ENCODE assay signal across 23 mouse cellular contexts in the genomic region with DNA sequence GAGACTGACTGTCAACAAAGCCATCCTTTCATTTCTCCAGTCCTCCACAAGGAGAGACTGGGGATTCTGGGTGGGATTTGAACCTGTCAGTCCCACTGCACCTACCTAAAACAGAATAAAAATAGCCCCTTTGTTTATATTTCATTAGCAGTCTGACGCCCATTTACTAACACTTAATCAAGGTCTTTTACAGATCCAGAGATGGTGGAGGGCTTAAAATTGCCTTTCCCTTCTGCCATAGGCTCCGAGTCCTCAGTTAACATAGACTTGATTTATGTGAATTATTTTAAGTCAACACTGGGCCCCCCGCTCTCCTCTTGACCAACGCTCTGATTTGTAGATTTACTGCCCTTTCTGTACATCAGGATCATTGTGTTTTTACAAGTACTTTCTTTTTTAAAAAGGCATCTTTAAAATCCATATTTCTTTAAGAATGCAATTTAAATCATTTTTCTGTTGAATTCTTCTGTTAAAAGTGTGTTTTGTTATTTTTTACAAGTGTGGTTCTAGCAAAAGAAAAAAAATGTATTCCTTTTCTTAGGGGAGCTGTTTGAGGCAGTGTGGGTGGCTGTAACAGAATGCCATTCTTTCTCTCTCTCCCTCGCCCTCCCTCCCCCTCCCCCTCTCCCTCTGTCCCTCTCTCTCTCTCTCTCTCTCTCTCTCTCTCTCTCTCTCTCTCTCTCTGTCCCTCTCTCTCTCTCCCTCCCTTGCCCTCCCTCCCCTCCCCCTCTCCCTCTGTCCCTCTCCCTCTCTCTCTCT.
DNase-seq lines count a peak whose midpoint lies in the region; ATAC-seq lines count a peak whose summit lies in the region.
"Had no signal": no experiment of that assay in that cellular context is flagged by ENCODE, and none has a peak within 500 bp of the region (broad histone marks: within the 10 kb centered on the region; RNA-seq: fewer than 3 reads in every experiment).

No protein-coding gene starts in this region.

- ATAC-seq in frontal cortex, adult (ENCODE audit: low TSS enrichment): peak; percentile 57; the same call in 1 of the 2 replicates
- peak; percentile 73; the same call in 1 of the 2 replicates for ATAC-seq in limb, embryonic 11.5 days (ENCODE audit: insufficient number of reproducible peaks, low FRiP score, low TSS enrichment, low read depth)
- ATAC-seq: forebrain, embryonic 15.5 days; hindbrain, embryonic 16.5 days; inflammation-experienced regulatory T-cells, adult 6 months had no signal

- H3K4me1 ChIP-seq in limb, embryonic 11.5 days (ENCODE audit: control insufficient read depth, insufficient read depth, low read length): no peaks in the 10 kb centered on the region
- no peaks in the 10 kb centered on the region for H3K4me1 ChIP-seq in forebrain, embryonic 10.5 days
- H3K4me1 ChIP-seq: embryonic facial prominence, embryonic 15.5 days; forebrain, embryonic 15.5 days; heart, embryonic 13.5 days; hindbrain, embryonic 12.5 days had no signal

- no peaks in the 10 kb centered on the region for H3K27me3 ChIP-seq in limb, embryonic 11.5 days (ENCODE audit: control insufficient read depth, insufficient read depth, low read length)
- H3K27me3 ChIP-seq in forebrain, embryonic 10.5 days (ENCODE audit: poor library complexity, severe bottlenecking): no peaks in the 10 kb centered on the region
- H3K27me3 ChIP-seq: CH12.LX; embryonic facial prominence, embryonic 15.5 days; forebrain, embryonic 15.5 days; heart, embryonic 13.5 days; hindbrain, embryonic 12.5 days had no signal

- H3K4me3 ChIP-seq in limb, embryonic 11.5 days (ENCODE audit: low read depth, low read length): no peak overlapping the region
- no peak overlapping the region for H3K4me3 ChIP-seq in forebrain, embryonic 10.5 days
- H3K4me3 ChIP-seq: embryonic facial prominence, embryonic 15.5 days; erythroblast, embryonic 14.5 days; forebrain, embryonic 15.5 days; gastrocnemius, adult 2 months; heart, embryonic 13.5 days; hindbrain, embryonic 12.5 days had no signal

- DNase-seq in frontal cortex, postnatal 10 days (ENCODE audit: low spot score in 2 of 2): no peak
- peak; percentile 3 for DNase-seq in right cerebral cortex, adult 18-20 months
- DNase-seq in right cerebral cortex, postnatal 4 days: no peak
- peak; percentile 27 for DNase-seq in limb, embryonic 11.5 days (ENCODE audit: low spot score)
- no peak for DNase-seq in forebrain, embryonic 10.5 days (ENCODE audit: extremely low spot score, low spot score)
- no peak for DNase-seq in layer of hippocampus, postnatal 10 days (ENCODE audit: low spot score in 2 of 2)
- DNase-seq: adrenal gland, adult 2 months; adrenal gland, postnatal 25 days; cerebellum, adult 2 months; cerebellum, postnatal 10 days; gastrocnemius, adult 2 months; gastrocnemius, postnatal 36 days; heart, adult 11 months; heart, postnatal 4 days had no signal

- WGBS in limb, embryonic 11.5 days: 33% methylated on average over 5 of the region's 5 CpGs
- WGBS in forebrain, embryonic 10.5 days: 75% methylated on average over 5 of the region's 5 CpGs

- no peaks in the 10 kb centered on the region for H3K9me3 ChIP-seq in limb, embryonic 11.5 days (ENCODE audit: control insufficient read depth, low read length)
- H3K9me3 ChIP-seq in forebrain, embryonic 10.5 days: no peaks in the 10 kb centered on the region
- H3K9me3 ChIP-seq: embryonic facial prominence, embryonic 15.5 days; forebrain, embryonic 15.5 days; heart, embryonic 13.5 days; hindbrain, embryonic 12.5 days had no signal

- H3K27ac ChIP-seq in limb, embryonic 11.5 days (replicated peaks; ENCODE audit: low read depth, low read length): no peak overlapping the region
- H3K27ac ChIP-seq in forebrain, embryonic 10.5 days: no peak overlapping the region
- H3K27ac ChIP-seq: embryonic facial prominence, embryonic 15.5 days; forebrain, embryonic 15.5 days; gastrocnemius, adult 2 months; heart, embryonic 13.5 days; hindbrain, embryonic 12.5 days had no signal

- no peak overlapping the region for H3K4me2 ChIP-seq in limb, embryonic 11.5 days (ENCODE audit: low read depth, severe bottlenecking)
- H3K4me2 ChIP-seq: embryonic facial prominence, embryonic 15.5 days; forebrain, embryonic 15.5 days; heart, embryonic 13.5 days; hindbrain, embryonic 12.5 days had no signal

- no peaks in the 10 kb centered on the region for H3K36me3 ChIP-seq in limb, embryonic 11.5 days (ENCODE audit: control insufficient read depth, insufficient read depth, low read length)
- no peaks in the 10 kb centered on the region for H3K36me3 ChIP-seq in forebrain, embryonic 10.5 days (replicated peaks)
- H3K36me3 ChIP-seq: embryonic facial prominence, embryonic 15.5 days; forebrain, embryonic 15.5 days; heart, embryonic 13.5 days; hindbrain, embryonic 12.5 days had no signal

- no peak overlapping the region for H3K9ac ChIP-seq in limb, embryonic 11.5 days (ENCODE audit: low read length)
- H3K9ac ChIP-seq: embryonic facial prominence, embryonic 15.5 days; forebrain, embryonic 15.5 days; heart, embryonic 13.5 days; hindbrain, embryonic 12.5 days had no signal

Comparison
In these comparisons a context has a peak if more than half of its experiments do, and no peak if none do; other contexts are left out.
1. DNase-seq: peak in right cerebral cortex, adult 18-20 months (single experiment) and limb, embryonic 11.5 days (single experiment); none in frontal cortex, postnatal 10 days (0 of 2), right cerebral cortex, postnatal 4 days (single experiment), forebrain, embryonic 10.5 days (single experiment) and layer of hippocampus, postnatal 10 days (0 of 2).